Mouse (Mus musculus) lung, postnatal 0 days (tissue): ENCODE measurements around the gene Dgkb. TPM values are rescaled to one million over a fixed set of nuclear protein-coding genes. Genes with fewer than 3 reads are reported as not detected.

Source experiments
- ATAC-seq: fragments of 200-750 bp; cut with Nextera tagmentation; 2 replicates; pipeline ENCODE4 v1.8.0; 2017; ENCODE audit warnings: moderate library complexity
- DNase-seq: peaks from one replicate; pipeline ENCODE4 v3.0.0-alpha.2; 2016; ENCODE audit warnings: low spot score
- H3K27ac ChIP-seq: fragments of 300-500 bp; sonication (generic); 2 replicates; pipeline ENCODE4 v1.5.1; 2014; ENCODE audit warnings: antibody characterized with exemption, mild to moderate bottlenecking, low read length, mixed read lengths
- H3K27me3 ChIP-seq: fragments of 300-500 bp; sonication (generic); replicated peaks from 2 replicates; pipeline ENCODE4 v1.6.1; 2014; ENCODE audit warnings: low read length, mixed read lengths; ENCODE audit not compliant: insufficient read depth
- H3K36me3 ChIP-seq: fragments of 300-500 bp; sonication (generic); 2 replicates; pipeline ENCODE4 v1.6.1; 2014; ENCODE audit warnings: low read length, mixed read lengths; ENCODE audit not compliant: insufficient read depth
- H3K4me1 ChIP-seq: fragments of 300-500 bp; sonication (generic); 2 replicates; pipeline ENCODE4 v1.6.1; 2014; ENCODE audit warnings: antibody characterized with exemption, low read depth, low read length, mixed read lengths; ENCODE audit not compliant: insufficient read depth
- H3K4me2 ChIP-seq: fragments of 300-500 bp; sonication (generic); replicated peaks from 2 replicates; pipeline ENCODE4 v1.6.1; 2014; ENCODE audit warnings: low read depth, mild to moderate bottlenecking, low read length, moderate library complexity, mixed read lengths
- H3K4me3 ChIP-seq: fragments of 300-500 bp; sonication (generic); 2 replicates; pipeline ENCODE4 v1.5.1; 2014; ENCODE audit warnings: low read depth, low read length
- H3K9ac ChIP-seq: fragments of 300-500 bp; sonication (generic); replicated peaks from 2 replicates; pipeline ENCODE4 v1.6.1; 2014; ENCODE audit warnings: low read depth, mild to moderate bottlenecking
- H3K9me3 ChIP-seq: fragments of 300-500 bp; sonication (generic); 2 replicates; pipeline ENCODE4 v1.6.1; 2016; ENCODE audit warnings: low read length, mixed read lengths
- CTCF ChIP-seq: IDR thresholded peaks from 2 replicates; pipeline ENCODE4 v1.5.1; 2016; ENCODE audit warnings: antibody characterized with exemption, mild to moderate bottlenecking
- EP300 ChIP-seq: IDR thresholded peaks from 2 replicates; pipeline ENCODE4 v1.6.1; 2016; ENCODE audit warnings: antibody characterized with exemption, mild to moderate bottlenecking, control low read depth
- WGBS: fragments of 180-500 bp; shearing (Covaris S2); extraction: QIAGEN DNeasy Blood & Tissue Kit; methylation state at CpG from one replicate; pipeline ENCODE4 v1.1.7; 2014; 5-methylcytosine and 5-hydroxymethylcytosine counted together
- polyA plus RNA-seq: library from polyadenylated mRNA; unstranded; fragments of >200 nt; fragmentation: Nextera tagmentation; extraction: Ambion mirVana; gene quantifications from 2 replicates; pipeline ENCODE4 v1.2.1, GENCODE M21; 2015

The Dgkb gene
- polyA plus RNA-seq, 1 experiment from 2014 or later: 3.5 TPM

- no peak for TF ChIP-seq CTCF
- TF ChIP-seq EP300: no peak
- no peaks in the 10 kb centered on the region for H3K36me3 ChIP-seq
- H3K9ac ChIP-seq: no peak overlapping the region
- H3K9me3 ChIP-seq: no peaks in the 10 kb centered on the region
- H3K27me3 ChIP-seq: no peaks in the 10 kb centered on the region
- H3K27ac ChIP-seq: no peak overlapping the region
- no peak for DNase-seq
- H3K4me2 ChIP-seq: no peak overlapping the region
- ATAC-seq: no peak
- no peaks in the 10 kb centered on the region for H3K4me1 ChIP-seq
- H3K4me3 ChIP-seq: no peak overlapping the region
Observed at GRCm38 (mm10) chr12:38328779-38329178, 511.3 kb downstream of the Dgkb start.

GRCm38 (mm10) chr12:38342657-38343056 is 525.1 kb downstream of the Dgkb start:
- H3K27ac ChIP-seq: no peak overlapping the region
- peak; percentile 91 for DNase-seq
- peak; percentile 79 for TF ChIP-seq CTCF
- TF ChIP-seq EP300: no peak
- no peak overlapping the region for H3K4me2 ChIP-seq
- H3K9me3 ChIP-seq: no peaks in the 10 kb centered on the region
- H3K27me3 ChIP-seq: no peaks in the 10 kb centered on the region
- no peak overlapping the region for H3K4me3 ChIP-seq
- WGBS: 13% methylated on average over 6 of the region's 6 CpGs
- no peaks in the 10 kb centered on the region for H3K36me3 ChIP-seq
- no peaks in the 10 kb centered on the region for H3K4me1 ChIP-seq
- ATAC-seq: peak; percentile 92
- no peak overlapping the region for H3K9ac ChIP-seq

DNA sequence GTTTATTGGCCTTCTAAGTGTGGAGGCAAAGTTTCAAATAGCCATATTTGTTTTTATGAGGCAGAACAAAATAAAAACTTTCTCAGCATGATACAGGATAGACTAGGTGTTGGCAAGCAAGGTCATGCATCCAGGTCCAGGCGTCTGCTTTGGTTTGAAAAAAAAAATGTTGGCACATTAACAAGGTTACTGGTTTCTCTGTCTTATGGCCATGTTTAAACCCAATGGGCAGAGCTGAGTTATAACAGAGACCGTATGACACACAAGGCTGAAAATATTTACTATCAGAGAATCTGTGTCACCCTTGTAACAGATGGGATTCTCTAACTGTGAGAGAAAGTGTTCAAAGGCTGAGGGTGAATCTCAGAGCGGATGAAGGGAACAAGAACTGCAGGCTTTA is 535.0 kb downstream of the Dgkb start:
- Histone ChIP-seq H3K27me3 (no peaks in the 10 kb centered on the region), H3K9me3 (no peaks in the 10 kb centered on the region), H3K9ac (no peak overlapping the region), H3K4me3 (no peak overlapping the region), H3K27ac (no peak overlapping the region), H3K36me3 (no peaks in the 10 kb centered on the region), H3K4me2 (no peak overlapping the region), H3K4me1 (no peaks in the 10 kb centered on the region)
- TF ChIP-seq EP300: no peak
- TF ChIP-seq CTCF: no peak
- 82% methylated on average over 3 of the region's 3 CpGs for WGBS
- DNase-seq: no peak
- no peak for ATAC-seq

DNA sequence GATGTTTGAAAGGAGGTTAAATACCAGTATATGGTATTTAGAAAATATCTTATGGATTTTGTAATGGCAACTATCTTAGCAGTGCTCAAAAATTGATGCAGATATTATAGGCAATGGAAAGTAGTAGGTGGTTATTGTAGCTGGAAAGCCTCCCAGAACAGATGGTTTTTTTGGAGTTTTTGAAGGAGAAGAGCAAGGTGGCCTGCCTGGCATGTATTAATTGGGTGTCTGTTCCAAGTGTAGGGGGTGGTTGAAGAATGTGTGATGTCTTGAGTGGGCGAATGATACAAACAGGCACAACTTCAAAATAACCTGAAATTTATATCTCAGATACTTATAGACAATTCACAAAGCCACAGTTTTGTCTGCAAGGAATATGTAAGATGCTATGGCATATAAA is 538.9 kb downstream of the Dgkb start:
- ATAC-seq: no peak
- no peak for DNase-seq
- WGBS: 71% methylated on average over 1 of the region's 1 CpGs
- H3K27ac ChIP-seq: no peak overlapping the region
- H3K36me3 ChIP-seq: no peaks in the 10 kb centered on the region
- no peak overlapping the region for H3K4me3 ChIP-seq
- no peaks in the 10 kb centered on the region for H3K4me1 ChIP-seq
- H3K9me3 ChIP-seq: no peaks in the 10 kb centered on the region
- H3K4me2 ChIP-seq: no peak overlapping the region
- no peak for TF ChIP-seq EP300
- no peak for TF ChIP-seq CTCF
- no peaks in the 10 kb centered on the region for H3K27me3 ChIP-seq
- no peak overlapping the region for H3K9ac ChIP-seq

GRCm38 (mm10) chr12:38361491-38361890 is 544.0 kb downstream of the Dgkb start:
- no peak overlapping the region for H3K4me3 ChIP-seq
- no peak overlapping the region for H3K4me2 ChIP-seq
- ATAC-seq (no peak), DNase-seq (no peak)
- H3K4me1 ChIP-seq: no peaks in the 10 kb centered on the region
- H3K9ac ChIP-seq: no peak overlapping the region
- no peaks in the 10 kb centered on the region for H3K27me3 ChIP-seq
- H3K36me3 ChIP-seq: no peaks in the 10 kb centered on the region
- H3K27ac ChIP-seq: no peak overlapping the region
- WGBS: 87% methylated on average over 4 of the region's 4 CpGs
- H3K9me3 ChIP-seq: no peaks in the 10 kb centered on the region
- TF ChIP-seq EP300: no peak
- no peak for TF ChIP-seq CTCF

DNA sequence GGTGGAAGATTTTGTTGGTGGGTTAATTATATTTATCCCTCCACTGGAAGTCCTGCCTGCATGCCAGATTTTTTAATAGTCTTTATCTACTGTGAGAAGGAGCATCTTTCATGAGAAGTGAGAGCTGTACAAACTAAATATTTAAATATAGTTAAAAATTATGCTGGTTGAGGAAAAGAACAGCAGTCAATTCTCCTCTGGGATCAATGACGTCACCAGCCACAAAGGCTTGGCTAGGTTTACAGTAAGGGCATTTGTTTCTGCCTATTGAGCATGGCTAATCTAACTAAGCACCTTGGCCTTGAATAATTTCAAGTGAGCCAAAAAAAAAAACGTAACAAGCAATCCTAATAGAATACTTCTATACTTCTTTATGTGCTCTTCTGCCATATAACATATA is 554.1 kb downstream of the Dgkb start:
- no peak overlapping the region for H3K4me3 ChIP-seq
- no peak overlapping the region for H3K4me2 ChIP-seq
- H3K36me3 ChIP-seq: no peaks in the 10 kb centered on the region
- H3K27me3 ChIP-seq: no peaks in the 10 kb centered on the region
- no peak overlapping the region for H3K27ac ChIP-seq
- no peak overlapping the region for H3K9ac ChIP-seq
- WGBS: 71% methylated on average over 2 of the region's 2 CpGs
- H3K9me3 ChIP-seq: no peaks in the 10 kb centered on the region; the same call in 1 of the 2 replicates
- DNase-seq (no peak), ATAC-seq (no peak)
- TF ChIP-seq CTCF (no peak), EP300 (no peak)
- H3K4me1 ChIP-seq: no peaks in the 10 kb centered on the region

GRCm38 (mm10) chr12:38374159-38374558 is 556.6 kb downstream of the Dgkb start:
- no peak for ATAC-seq
- DNase-seq: no peak
- Histone ChIP-seq H3K4me2 (no peak overlapping the region), H3K4me1 (no peaks in the 10 kb centered on the region), H3K9me3 (no peaks in the 10 kb centered on the region; the same call in 1 of the 2 replicates), H3K4me3 (no peak overlapping the region), H3K9ac (no peak overlapping the region), H3K36me3 (no peaks in the 10 kb centered on the region), H3K27ac (no peak overlapping the region), H3K27me3 (no peaks in the 10 kb centered on the region)
- 45% methylated on average over 3 of the region's 3 CpGs for WGBS
- TF ChIP-seq CTCF (no peak), EP300 (no peak)
